Mouse (Mus musculus): ENCODE data around the gene Gtf2ird2. TPM values are rescaled to one million over a fixed set of nuclear protein-coding genes. Genes with fewer than 3 reads are reported as not detected.
A peak's percentile ranks its signal among the peaks of the same experiment; 100 is the strongest.

The Gtf2ird2 gene
- total RNA-seq, 2 experiments from 2014 or later = 4.9 to 5.0 TPM

GRCm38 (mm10) chr5:134182172-134182571, 1.6 kb upstream of the Gtf2ird2 start:
- no peak for DNase-seq
- intact Hi-C loops (cut with DNase I) = loop anchor here (10.0 kb wide), 1 partner anchor 133 kb away; the partner anchor contains the start of gene Gtf2i

GRCm38 (mm10) chr5:134182735-134183134, 1.1 kb upstream of the Gtf2ird2 start:
- intact Hi-C loops (cut with DNase I) = loop anchor here (10.0 kb wide), 1 partner anchor 132 kb away; the partner anchor contains the start of gene Gtf2i
- peak; percentile 23 to 34 for DNase-seq

- intact Hi-C loops (cut with DNase I) = loop anchor here (10.0 kb wide), 1 partner anchor 132 kb away; the partner anchor contains the start of gene Gtf2i
These were observed 657 bp upstream of the Gtf2ird2 start for GRCm38 (mm10) chr5:134183162-134183561.

DNA sequence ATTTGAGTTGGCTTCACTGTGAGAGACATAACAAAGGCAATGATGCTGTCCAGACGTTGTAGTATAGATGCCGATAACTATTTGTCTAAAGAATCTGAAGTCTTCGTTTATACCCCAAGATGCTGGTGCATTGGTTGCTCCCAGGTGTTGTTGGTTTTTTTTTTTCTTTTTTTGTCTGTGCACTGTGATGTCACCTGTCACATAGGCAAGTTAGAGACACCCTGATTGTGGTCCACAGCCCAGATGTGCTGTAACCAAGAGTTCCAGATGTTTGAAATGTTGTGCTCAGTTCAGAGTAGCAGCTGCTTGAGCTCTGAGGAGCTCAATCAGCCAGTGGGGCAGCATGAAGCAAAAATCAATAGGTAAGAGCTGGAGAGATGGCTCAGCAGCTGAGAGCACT, 2.2 kb downstream of the Gtf2ird2 start:
- intact Hi-C loops (cut with DNase I) = loop anchor here (10.0 kb wide), 1 partner anchor 129 kb away; the partner anchor contains the start of gene Gtf2i
- DNase-seq = no peak

More at GRCm38 (mm10) chr5:134183162-134183561, 657 bp upstream of the Gtf2ird2 start:
- DNase-seq = peak in 1 of 2 experiments; percentile 25

- intact Hi-C loops (cut with DNase I) = loop anchor here (10.0 kb wide), 1 partner anchor 128 kb away; the partner anchor contains the start of gene Gtf2i
- peak; percentile 41 to 67 for DNase-seq
These were observed 3.3 kb downstream of the Gtf2ird2 start for GRCm38 (mm10) chr5:134186961-134187731.

DNA sequence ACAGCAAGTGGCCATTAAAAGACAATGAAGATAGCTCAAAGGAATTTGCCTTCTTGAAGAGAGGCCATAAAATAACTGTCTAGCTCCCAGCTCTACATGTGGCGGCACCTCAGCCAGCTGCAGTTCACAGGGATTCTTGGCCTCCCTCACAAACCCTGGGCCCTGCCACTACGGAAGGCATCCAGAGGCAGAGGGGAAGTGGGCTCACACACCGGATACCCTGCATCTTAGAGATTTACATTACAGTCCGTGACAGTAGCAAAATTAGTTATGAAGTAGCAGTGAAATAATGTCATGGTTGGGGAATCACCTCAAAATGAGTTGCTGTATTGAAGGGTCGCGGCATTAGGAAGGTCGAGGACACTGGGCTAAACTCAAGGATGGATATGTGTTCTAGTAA, 4.8 kb downstream of the Gtf2ird2 start:
- no peak for DNase-seq
- intact Hi-C loops (cut with DNase I) = loop anchor here (2.0 to 10.0 kb wide), 2 partner anchors 40 to 126 kb away; partner anchors contain the start of genes Gtf2i and Ncf1

DNA sequence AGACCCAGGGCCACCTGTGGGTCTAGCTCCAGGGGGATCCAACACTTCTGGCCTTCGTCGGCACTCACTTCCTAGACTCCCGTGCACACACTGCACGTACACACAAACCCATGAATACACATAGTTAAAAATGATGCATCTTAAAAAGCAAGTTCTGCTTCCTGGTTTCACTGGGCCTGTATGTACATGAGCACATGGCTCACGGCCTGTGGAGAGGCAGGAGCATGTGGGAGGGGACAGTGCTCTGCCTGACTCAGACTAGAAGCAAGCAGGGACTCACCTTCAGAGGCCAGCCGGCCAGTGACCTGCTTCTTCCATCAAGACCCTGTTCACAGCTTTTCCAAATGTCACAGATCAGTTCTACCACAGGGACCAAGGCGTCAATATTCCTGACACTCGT, 9.8 kb downstream of the Gtf2ird2 start:
- intact Hi-C loops (cut with DNase I) = no loop called here

DNA sequence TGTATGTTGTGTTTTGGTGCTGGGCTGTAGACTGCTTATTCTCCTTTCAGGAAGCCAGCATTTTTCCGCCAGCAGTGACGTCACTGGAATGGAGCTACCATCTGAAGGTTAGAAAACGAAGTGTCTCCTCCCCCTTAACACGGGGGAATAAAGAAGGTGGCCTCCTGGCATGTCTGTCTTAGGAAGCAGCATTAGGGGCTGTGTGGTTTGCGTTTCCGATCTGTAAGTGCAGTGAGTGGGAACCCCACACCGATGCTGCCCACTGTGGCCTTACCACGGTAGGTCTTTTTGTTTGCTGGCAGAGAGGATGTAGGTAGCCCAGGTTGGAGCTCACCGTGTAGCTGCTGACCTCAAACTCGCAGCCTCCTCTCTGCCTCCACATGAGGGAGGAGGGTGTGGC, 22.9 kb downstream of the Gtf2ird2 start:
- intact Hi-C loops (cut with DNase I) = no loop called here

More for the DNA sequence above, 9.8 kb downstream of the Gtf2ird2 start:
- DNase-seq = no peak

GRCm38 (mm10) chr5:134209931-134210554, 26.2 kb downstream of the Gtf2ird2 start:
- intact Hi-C loops (cut with DNase I) = no loop called here
- DNase-seq = no peak

More for the DNA sequence above, 22.9 kb downstream of the Gtf2ird2 start:
- DNase-seq = no peak

GRCm38 (mm10) chr5:134214021-134214806, 30.4 kb downstream of the Gtf2ird2 start:
- intact Hi-C loops (cut with DNase I) = no loop called here
- DNase-seq = no peak

DNA sequence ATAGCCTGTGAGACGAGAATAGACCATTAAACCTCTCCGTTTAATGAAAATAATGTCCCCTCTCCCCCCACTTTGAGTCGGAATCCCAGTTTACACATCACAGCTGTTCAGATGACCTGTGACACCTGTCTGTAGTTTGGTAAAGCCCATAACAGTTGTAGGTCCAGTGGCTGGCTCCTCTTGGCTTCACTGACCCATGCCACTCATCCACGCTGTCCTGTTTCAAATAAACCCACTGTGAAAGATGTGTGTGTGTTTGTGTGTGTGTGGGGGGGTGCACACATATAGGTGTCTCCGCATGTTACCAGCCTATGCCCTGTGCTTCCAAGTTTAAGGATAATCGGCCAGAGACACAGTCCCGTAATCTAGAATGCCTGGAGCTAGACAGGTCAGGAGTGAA, 34.1 kb downstream of the Gtf2ird2 start:
- intact Hi-C loops (cut with DNase I) = no loop called here

DNA sequence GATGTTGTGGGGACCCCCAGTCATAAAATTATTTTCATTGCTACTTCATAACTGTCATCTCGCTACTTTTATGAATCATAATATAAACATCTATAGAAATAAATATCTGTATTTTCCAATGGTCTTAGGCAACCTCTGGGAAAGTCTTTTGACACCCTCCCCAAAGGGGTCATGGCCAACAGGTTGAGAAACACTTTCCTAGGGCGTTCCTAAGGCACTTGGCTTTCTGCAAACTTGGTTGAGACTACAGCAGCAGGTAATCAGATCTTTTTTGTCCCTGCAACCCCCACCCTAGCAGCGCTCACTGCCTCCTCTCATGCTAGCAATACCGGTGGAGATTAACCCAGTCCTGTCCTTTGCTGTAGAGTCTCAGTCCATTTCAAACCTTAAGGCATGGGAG, 37.5 kb downstream of the Gtf2ird2 start:
- intact Hi-C loops (cut with DNase I) = no loop called here

More for the DNA sequence above, 34.1 kb downstream of the Gtf2ird2 start:
- DNase-seq = no peak

GRCm38 (mm10) chr5:134221708-134222150, 37.9 kb downstream of the Gtf2ird2 start:
- intact Hi-C loops (cut with DNase I) = no loop called here
- DNase-seq = no peak

More for the DNA sequence above, 37.5 kb downstream of the Gtf2ird2 start:
- no peak for DNase-seq

DNA sequence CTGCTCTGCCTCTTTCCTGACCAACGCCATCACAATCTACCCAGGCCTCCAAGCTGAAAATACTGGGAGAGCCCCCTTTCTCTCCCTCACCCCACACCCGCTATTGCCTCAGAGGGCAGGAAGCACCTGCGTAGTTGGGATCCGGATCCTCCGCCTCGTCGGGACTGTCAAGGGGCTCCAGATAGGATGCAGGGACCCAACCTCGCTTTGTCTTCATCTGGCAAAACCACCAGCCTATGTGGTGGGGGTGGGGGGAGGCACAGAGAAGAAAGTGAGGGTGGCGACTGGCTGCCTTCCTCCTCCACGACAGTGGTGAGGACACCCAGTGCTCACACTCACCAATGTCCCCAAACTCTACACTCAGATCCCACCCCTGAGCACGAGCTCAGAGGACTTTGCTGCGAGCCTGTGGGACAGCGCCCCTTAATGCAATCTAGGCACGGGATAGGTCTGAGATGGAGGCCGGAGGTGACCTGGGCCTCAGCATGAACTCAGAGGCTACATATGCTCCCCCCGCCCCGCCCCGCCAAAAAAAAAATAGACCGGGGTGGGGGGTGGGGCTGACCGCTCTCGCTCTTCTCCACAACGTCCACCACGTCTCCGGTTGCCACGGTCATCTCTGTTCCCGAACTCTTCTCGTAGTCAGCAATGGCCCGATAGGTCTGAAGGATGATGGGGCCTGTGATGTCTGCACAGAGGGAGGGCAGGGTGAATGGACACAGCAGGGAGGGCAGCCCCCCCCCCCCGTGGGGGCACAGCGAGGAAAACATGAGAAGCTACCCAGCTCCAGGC, 41.5 kb downstream of the Gtf2ird2 start:
- intact Hi-C loops (cut with DNase I) = no loop called here
- no peak for DNase-seq

DNA sequence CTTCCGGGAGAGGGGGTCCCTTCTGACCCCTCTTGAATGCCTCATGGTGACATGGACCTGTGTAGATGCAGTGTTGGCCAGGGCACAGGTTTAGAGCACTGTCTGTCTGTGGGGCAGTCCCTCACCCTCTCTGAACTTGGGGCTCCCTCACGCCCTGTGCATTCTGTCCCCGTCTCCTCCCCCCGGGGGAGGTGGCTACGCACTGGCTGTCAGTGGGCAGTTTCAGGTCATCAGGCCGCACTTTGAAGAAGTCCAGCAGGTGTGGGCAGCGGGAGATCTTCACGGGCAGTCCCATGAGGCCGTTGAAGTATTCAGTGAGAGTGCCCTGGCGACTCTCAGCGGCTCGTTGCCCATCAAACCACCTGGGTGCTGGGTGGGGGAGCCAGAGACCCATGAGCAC, 43.1 kb downstream of the Gtf2ird2 start:
- DNase-seq = no peak
- intact Hi-C loops (cut with DNase I) = loop anchor here (2.0 kb wide), 1 partner anchor 116 kb away; no protein-coding TSS in a partner anchor

DNA sequence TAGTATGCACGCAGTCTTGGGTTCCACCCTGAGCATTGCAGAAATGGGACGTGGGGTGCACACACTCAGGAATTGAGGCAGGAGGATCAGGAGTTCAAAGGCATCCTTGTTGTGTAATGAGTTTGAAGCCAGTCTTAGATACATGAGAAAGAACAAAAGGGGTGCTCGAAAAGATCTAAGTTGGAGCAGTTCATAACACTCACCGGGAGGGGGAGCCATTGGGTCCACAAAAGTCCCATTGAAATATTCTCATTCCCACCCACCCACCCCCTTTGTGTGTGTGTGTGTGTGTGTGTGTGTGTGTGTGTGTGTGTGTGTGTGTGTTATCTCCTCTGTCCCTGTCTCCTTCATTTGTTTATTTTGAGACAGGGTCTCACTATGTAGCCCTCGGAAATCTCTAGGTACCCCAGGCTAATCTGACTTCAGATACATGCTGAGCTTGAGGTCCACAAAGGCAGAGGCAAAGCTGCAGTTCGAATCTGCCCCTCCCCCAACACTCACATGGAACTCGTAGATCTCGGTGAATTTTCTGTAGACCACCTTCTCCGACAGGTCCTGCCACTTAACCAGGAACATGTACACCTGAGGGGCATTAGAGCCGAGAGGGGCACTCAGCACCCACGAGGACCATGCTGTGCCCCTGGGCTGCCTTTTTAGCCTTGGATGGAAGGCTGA, 43.9 kb downstream of the Gtf2ird2 start:
- intact Hi-C loops (cut with DNase I) = loop anchor here (2.0 kb wide), 2 partner anchors 39 to 115 kb away; no protein-coding TSS in a partner anchor
- DNase-seq = peak in 1 of 2 experiments; percentile 37

DNA sequence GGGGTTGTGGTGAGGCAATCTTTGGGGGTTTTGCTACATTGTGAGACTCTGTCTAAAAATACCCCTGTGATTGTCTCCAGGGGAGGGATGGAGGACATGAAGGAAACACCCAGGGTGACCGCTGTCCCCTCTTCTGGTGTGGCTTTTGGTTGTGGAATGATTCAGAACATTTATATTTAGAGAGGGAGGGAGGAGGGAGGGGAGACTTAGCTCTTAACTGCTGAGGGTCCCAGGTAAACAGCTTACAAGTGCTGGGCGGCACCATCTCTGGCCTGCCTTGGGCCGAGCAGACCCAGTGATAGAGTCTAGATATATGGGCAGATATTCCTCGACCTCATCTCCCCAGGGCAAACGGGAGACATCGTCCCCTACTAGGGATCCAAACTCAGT, 44.4 kb downstream of the Gtf2ird2 start:
- DNase-seq = no peak
- intact Hi-C loops (cut with DNase I) = loop anchor here (2.0 kb wide), 1 partner anchor 39 kb away; no protein-coding TSS in a partner anchor

GRCm38 (mm10) chr5:134229391-134229790, 45.6 kb downstream of the Gtf2ird2 start, which contains the start of gene Ncf1:
Ncf1 (minus strand) TSS chr5:134229625.
- intact Hi-C loops (cut with DNase I) = loop anchor here (2.0 kb wide), 1 partner anchor 41 kb away; no protein-coding TSS in a partner anchor
- DNase-seq = peak in 1 of 2 experiments; percentile 47

- intact Hi-C loops (cut with DNase I) = no loop called here
- peak in 1 of 2 experiments; percentile 52 for DNase-seq
These were observed 47.6 kb downstream of the Gtf2ird2 start for GRCm38 (mm10) chr5:134231376-134231775.
